20 mouse cellular contexts compared by ENCODE assay signal in the genomic region with DNA sequence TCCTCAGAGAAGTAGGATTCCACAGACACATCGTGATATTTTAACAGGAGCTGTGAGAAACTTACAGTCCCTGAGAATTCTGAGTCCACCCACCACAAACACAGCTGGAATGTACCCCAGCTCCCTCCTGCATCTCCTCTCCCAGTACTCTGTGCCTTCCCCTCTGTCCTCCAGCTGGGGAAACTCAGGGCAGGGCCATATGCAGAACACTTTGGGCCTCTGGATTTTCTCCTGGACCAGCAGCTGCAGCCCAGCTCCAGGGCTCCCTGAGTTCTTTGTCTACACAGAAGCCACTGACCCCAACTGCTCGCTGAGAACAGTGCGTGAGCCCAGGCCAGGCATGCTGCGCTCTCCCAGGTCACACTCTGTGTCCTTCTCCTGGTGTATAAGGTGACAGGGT.
DNase-seq lines count a peak whose midpoint lies in the region; ATAC-seq and TF ChIP-seq lines count a peak whose summit lies in the region.
"Had no signal": no experiment of that assay in that cellular context is flagged by ENCODE, and none has a peak within 500 bp of the region (broad histone marks: within the 10 kb centered on the region; RNA-seq: fewer than 3 reads in every experiment).

No protein-coding gene starts in this region.

- H3K27ac ChIP-seq in intestine, embryonic 14.5 days (ENCODE audit: low read depth): peak overlapping the region; percentile 7; the same call in 1 of the 2 replicates
- no peak overlapping the region for H3K27ac ChIP-seq in intestine, postnatal 0 days (ENCODE audit: low read depth, low read length)
- H3K27ac ChIP-seq in stomach, embryonic 15.5 days: 0 out of 2 replicates have a peak overlapping the region, but pooled peaks have one; percentile 48
- H3K27ac ChIP-seq in stomach, postnatal 0 days (replicated peaks): no peak overlapping the region; the same call in 1 of the 2 replicates
- H3K27ac ChIP-seq: embryonic facial prominence, embryonic 10.5 days; forebrain, embryonic 13.5 days; hindbrain, embryonic 15.5 days had no signal

- no peaks in the 10 kb centered on the region for H3K27me3 ChIP-seq in intestine, embryonic 14.5 days (replicated peaks; ENCODE audit: control insufficient read depth, insufficient read depth, low read length)
- no peaks in the 10 kb centered on the region for H3K27me3 ChIP-seq in intestine, postnatal 0 days (replicated peaks; ENCODE audit: control insufficient read depth, insufficient read depth, low read length)
- H3K27me3 ChIP-seq in stomach, embryonic 15.5 days (replicated peaks): no peaks in the 10 kb centered on the region
- H3K27me3 ChIP-seq in stomach, postnatal 0 days (ENCODE audit: control insufficient read depth, insufficient read depth, low read length): no peaks in the 10 kb centered on the region
- H3K27me3 ChIP-seq: CH12.LX; forebrain, embryonic 13.5 days; hindbrain, embryonic 15.5 days; Patski had no signal

- H3K4me1 ChIP-seq in intestine, embryonic 14.5 days (replicated peaks; ENCODE audit: control insufficient read depth, insufficient read depth, low read length): peaks cover 20% of the 10 kb centered on the region
- H3K4me1 ChIP-seq in intestine, postnatal 0 days (replicated peaks; ENCODE audit: control insufficient read depth, insufficient read depth, low read length): no peaks in the 10 kb centered on the region
- H3K4me1 ChIP-seq in stomach, embryonic 15.5 days: peaks cover 26% of the 10 kb centered on the region
- 0 out of 2 replicates have a peak, but pooled peaks cover 7% of the 10 kb centered on the region for H3K4me1 ChIP-seq in stomach, postnatal 0 days (replicated peaks; ENCODE audit: control insufficient read depth, insufficient read depth)
- H3K4me1 ChIP-seq: forebrain, embryonic 13.5 days; hindbrain, embryonic 15.5 days had no signal

- intact Hi-C loops in heart, postnatal 25 days (cut with DNase I): no loop called here

- WGBS in intestine, embryonic 14.5 days: 58% methylated on average over 4 of the region's 4 CpGs
- 61% methylated on average over 4 of the region's 4 CpGs for WGBS in intestine, postnatal 0 days
- 49% methylated on average over 4 of the region's 4 CpGs for WGBS in stomach, embryonic 15.5 days
- 62% methylated on average over 4 of the region's 4 CpGs for WGBS in stomach, postnatal 0 days

- H3K36me3 ChIP-seq in intestine, embryonic 14.5 days (ENCODE audit: control insufficient read depth, insufficient read depth, low read length): no peaks in the 10 kb centered on the region
- H3K36me3 ChIP-seq in intestine, postnatal 0 days (ENCODE audit: control insufficient read depth, insufficient read depth): no peaks in the 10 kb centered on the region
- 0 out of 2 replicates have a peak, but pooled peaks cover 4% of the 10 kb centered on the region for H3K36me3 ChIP-seq in stomach, embryonic 15.5 days
- no peaks in the 10 kb centered on the region for H3K36me3 ChIP-seq in stomach, postnatal 0 days (ENCODE audit: control insufficient read depth, insufficient read depth, low read length)
- H3K36me3 ChIP-seq: embryonic facial prominence, embryonic 10.5 days; hindbrain, embryonic 15.5 days had no signal

- no peak overlapping the region for H3K4me2 ChIP-seq in intestine, embryonic 14.5 days (ENCODE audit: low read length)
- H3K4me2 ChIP-seq in intestine, postnatal 0 days (replicated peaks; ENCODE audit: low read depth): no peak overlapping the region
- no peak overlapping the region for H3K4me2 ChIP-seq in stomach, embryonic 15.5 days
- H3K4me2 ChIP-seq in stomach, postnatal 0 days (replicated peaks; ENCODE audit: low read depth): no peak overlapping the region
- H3K4me2 ChIP-seq: forebrain, embryonic 13.5 days; hindbrain, embryonic 15.5 days had no signal

- no peak for TF ChIP-seq CTCF in intestine, postnatal 0 days (IDR thresholded peaks at IDR 0.05; ENCODE audit: low read depth)
- TF ChIP-seq CTCF in stomach, postnatal 0 days (IDR thresholded peaks at IDR 0.05; ENCODE audit: low read depth): no peak

- TF ChIP-seq EP300 in stomach, postnatal 0 days (optimal IDR thresholded peaks at IDR 0.05): no peak

- no peak overlapping the region for H3K4me3 ChIP-seq in intestine, embryonic 14.5 days (ENCODE audit: low read depth, low read length)
- H3K4me3 ChIP-seq in intestine, postnatal 0 days (ENCODE audit: low read depth, low read length): no peak overlapping the region
- no peak overlapping the region for H3K4me3 ChIP-seq in stomach, embryonic 15.5 days (replicated peaks)
- H3K4me3 ChIP-seq in stomach, postnatal 0 days (ENCODE audit: low read depth, low read length): no peak overlapping the region
- H3K4me3 ChIP-seq: embryonic facial prominence, embryonic 10.5 days; forebrain, embryonic 13.5 days; hindbrain, embryonic 15.5 days had no signal

- H3K9ac ChIP-seq in intestine, embryonic 14.5 days (ENCODE audit: low read length): no peak overlapping the region
- H3K9ac ChIP-seq in intestine, postnatal 0 days (ENCODE audit: low read depth, low read length): no peak overlapping the region
- H3K9ac ChIP-seq in stomach, embryonic 15.5 days: no peak overlapping the region
- no peak overlapping the region for H3K9ac ChIP-seq in stomach, postnatal 0 days (ENCODE audit: low read length)
- H3K9ac ChIP-seq: forebrain, embryonic 13.5 days; forebrain, postnatal 0 days; hindbrain, embryonic 15.5 days had no signal

- DNase-seq in heart, adult 11 months: peak; percentile 95
- no peak for DNase-seq in heart, postnatal 25 days (ENCODE audit: low spot score)
- no peak for DNase-seq in intestine, embryonic 14.5 days (ENCODE audit: low spot score)
- DNase-seq in stomach, postnatal 0 days (ENCODE audit: low spot score): no peak
- DNase-seq in spleen, postnatal 4 days (ENCODE audit: low spot score in 2 of 2): no peak
- DNase-seq: adrenal gland, postnatal 36 days; cerebellum, adult 2 months; cerebellum, postnatal 10 days; forebrain, postnatal 0 days; gastrocnemius, postnatal 36 days; heart, adult 18-20 months; heart, postnatal 10 days had no signal

- ATAC-seq in intestine, embryonic 14.5 days (replicated peaks; ENCODE audit: low FRiP score, low TSS enrichment, low read depth): peak; percentile 50; the same call in 1 of the 2 replicates
- no peak for ATAC-seq in intestine, postnatal 0 days
- ATAC-seq in stomach, embryonic 15.5 days (ENCODE audit: insufficient read depth, low FRiP score, low read depth): no peak
- ATAC-seq in stomach, postnatal 0 days (ENCODE audit: low FRiP score, low TSS enrichment): no peak
- ATAC-seq: activated CD4-positive, CD25-positive, alpha-beta regulatory T cell, adult 4 months; forebrain, embryonic 13.5 days; forebrain, postnatal 0 days; Patski had no signal

- H3K9me3 ChIP-seq in intestine, embryonic 14.5 days (ENCODE audit: control insufficient read depth, low read length): no peaks in the 10 kb centered on the region
- H3K9me3 ChIP-seq in intestine, postnatal 0 days (ENCODE audit: control insufficient read depth): no peaks in the 10 kb centered on the region
- no peaks in the 10 kb centered on the region for H3K9me3 ChIP-seq in stomach, embryonic 15.5 days
- H3K9me3 ChIP-seq in stomach, postnatal 0 days (ENCODE audit: control insufficient read depth, low read length): no peaks in the 10 kb centered on the region
- H3K9me3 ChIP-seq: embryonic facial prominence, embryonic 10.5 days; forebrain, embryonic 13.5 days; hindbrain, embryonic 15.5 days had no signal

Comparison
In these comparisons a context has a peak if more than half of its experiments do, and no peak if none do; other contexts are left out.
1. H3K27ac ChIP-seq: peak in intestine, embryonic 14.5 days (single experiment) and stomach, embryonic 15.5 days (single experiment); none in intestine, postnatal 0 days (single experiment) and stomach, postnatal 0 days (single experiment).